Mouse (Mus musculus): ENCODE data around the gene AW551984.

- TF ChIP-seq CTCF (IDR thresholded peaks at IDR 0.05; ENCODE audit: extremely low read depth, insufficient read length, insufficient replicate concordance, low read depth, low read length): no peak
- TF ChIP-seq POLR2A (IDR thresholded peaks at IDR 0.05; ENCODE audit: low read depth, low read length): no peak
Observed at GRCm38 (mm10) chr9:39550806-39551205, 53.4 kb downstream of the AW551984 start.
